Mouse (Mus musculus) stomach, postnatal 0 days (tissue): ENCODE measurements at regions not wholly inside any gene's neighbourhood (a gene's known extent, or its start where the extent isn't known, plus 50 kb on each side); places are given as distances from the start of the nearest gene placed in this dataset.
"Not testable (repeated sequence)": the region's sequence is repeated elsewhere in the genome, so short reads cannot be mapped to it uniquely, and the experiment has no call there.

ENCODE experiments used
- CTCF ChIP-seq: IDR thresholded peaks from 2 replicates; pipeline ENCODE4 v1.5.1; 2016; ENCODE audit warnings: antibody characterized with exemption, low read depth, mild to moderate bottlenecking, moderate library complexity
- EP300 ChIP-seq: optimal IDR thresholded peaks from 2 replicates; pipeline ENCODE3; 2016; ENCODE audit warnings: antibody characterized with exemption

DNA sequence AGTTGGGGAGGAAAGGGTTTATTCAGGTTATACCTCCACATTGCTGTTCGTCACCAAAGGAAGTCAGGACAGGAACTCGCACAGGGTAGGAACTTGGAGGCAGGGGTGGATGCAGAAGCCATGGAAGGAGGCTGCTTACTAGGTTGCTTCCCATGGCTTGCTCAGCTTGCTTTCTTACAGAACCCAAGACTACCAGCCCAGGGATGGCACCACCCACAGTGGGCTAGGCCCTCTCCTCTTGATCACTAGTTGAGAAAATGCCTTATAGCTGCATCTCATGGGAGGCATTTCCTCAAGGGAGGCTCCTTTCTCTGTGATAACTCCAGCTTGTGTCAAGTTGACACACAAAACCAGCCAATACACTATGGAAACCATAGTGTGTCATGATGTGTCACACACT lies 66.8 kb upstream of the Pax1 start:
- not testable (repeated sequence) for TF ChIP-seq CTCF, EP300
